ENCODE assay signal across 11 mouse cellular contexts in the genomic region with DNA sequence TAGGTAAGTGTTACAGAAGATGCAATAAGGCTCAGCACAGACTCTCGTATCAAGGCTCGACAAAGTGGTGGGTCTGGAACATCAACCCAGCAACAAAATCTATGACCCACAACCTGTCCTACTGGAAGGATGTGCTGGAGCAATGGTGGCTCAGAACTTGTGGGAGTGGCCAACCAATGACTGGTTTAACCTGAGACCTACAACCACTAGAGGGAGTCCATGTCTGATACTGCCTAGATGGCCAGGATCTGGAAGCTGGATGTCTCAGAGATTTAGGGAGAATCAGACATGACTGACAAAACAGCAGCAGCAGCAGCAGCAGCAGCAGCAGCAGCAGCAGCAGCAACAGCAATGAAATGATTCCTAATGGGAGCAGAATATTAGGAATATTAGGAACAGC. TPM values are rescaled to one million over a fixed set of nuclear protein-coding genes. Genes with fewer than 3 reads are reported as not detected.
DNase-seq lines count a peak whose midpoint lies in the region; ATAC-seq and TF ChIP-seq lines count a peak whose summit lies in the region.
"Had no signal": no experiment of that assay in that cellular context is flagged by ENCODE, and none has a peak within 500 bp of the region (broad histone marks: within the 10 kb centered on the region; RNA-seq: fewer than 3 reads in every experiment).

No protein-coding gene starts in this region.

- TF ChIP-seq CTCF in liver, embryonic 14.5 days (IDR thresholded peaks at IDR 0.05; ENCODE audit: low read depth): peak; percentile 56

- peak; percentile 19 for DNase-seq in forebrain, embryonic 14.5 days (ENCODE audit: low spot score)
- DNase-seq in liver, embryonic 14.5 days (ENCODE audit: low read depth in 3 of 3, low spot score in 3 of 3): no peak
- DNase-seq in liver: no peak
- DNase-seq in brain, adult 2 months (ENCODE audit: low read depth, low spot score): peak; percentile 26
- DNase-seq in skeletal muscle tissue, adult 2 months (ENCODE audit: low read depth, low spot score): peak; percentile 9
- DNase-seq in right cerebral cortex, postnatal 36 days (ENCODE audit: low spot score in 2 of 2): no peak
- no peak for DNase-seq in urinary bladder, postnatal 4 days (ENCODE audit: low spot score in 2 of 2)

- no peak overlapping the region for H3K4me3 ChIP-seq in forebrain, embryonic 14.5 days (ENCODE audit: low read depth, low read length)
- H3K4me3 ChIP-seq in forebrain, embryonic 15.5 days: no peak overlapping the region
- no peak overlapping the region for H3K4me3 ChIP-seq in liver, embryonic 14.5 days (ENCODE audit: insufficient read depth in 1 of 2, low read depth in 2 of 2, low read length in 2 of 2)
- H3K4me3 ChIP-seq: embryonic facial prominence, embryonic 15.5 days; midbrain, embryonic 13.5 days had no signal

- no peak for ATAC-seq in forebrain, embryonic 14.5 days
- no peak for ATAC-seq in forebrain, embryonic 15.5 days (replicated peaks)
- ATAC-seq in liver, embryonic 14.5 days (ENCODE audit: insufficient read depth): no peak
- ATAC-seq: midbrain, embryonic 13.5 days had no signal

- H3K4me1 ChIP-seq in forebrain, embryonic 14.5 days (ENCODE audit: control insufficient read depth, insufficient read depth, low read length): 0 out of 2 replicates have a peak, but pooled peaks cover 2% of the 10 kb centered on the region
- H3K4me1 ChIP-seq in forebrain, embryonic 15.5 days: no peaks in the 10 kb centered on the region
- H3K4me1 ChIP-seq in liver, embryonic 14.5 days (replicated peaks; ENCODE audit: control insufficient read depth in 2 of 2, insufficient read depth in 2 of 2, low read length in 1 of 2): no peaks in the 10 kb centered on the region
- H3K4me1 ChIP-seq: embryonic facial prominence, embryonic 15.5 days; midbrain, embryonic 13.5 days had no signal

- H3K27me3 ChIP-seq in forebrain, embryonic 14.5 days (replicated peaks; ENCODE audit: control insufficient read depth, insufficient read depth, low read length): no peaks in the 10 kb centered on the region
- no peaks in the 10 kb centered on the region for H3K27me3 ChIP-seq in forebrain, embryonic 15.5 days
- H3K27me3 ChIP-seq in liver, embryonic 14.5 days (ENCODE audit: control insufficient read depth, insufficient read depth, low read length): no peaks in the 10 kb centered on the region
- H3K27me3 ChIP-seq: midbrain, embryonic 13.5 days had no signal

- WGBS in forebrain, embryonic 14.5 days: 88% methylated on average over 2 of the region's 2 CpGs
- whole genome bisulfite sequencing in forebrain, embryonic 15.5 days: 88% methylated on average over 2 of the region's 2 CpGs
- 43% methylated on average over 2 of the region's 2 CpGs for WGBS in liver, embryonic 14.5 days (ENCODE audit: insufficient replicate concordance)

- H3K4me2 ChIP-seq in forebrain, embryonic 14.5 days (ENCODE audit: low read length): no peak overlapping the region
- H3K4me2 ChIP-seq in forebrain, embryonic 15.5 days (replicated peaks): no peak overlapping the region
- no peak overlapping the region for H3K4me2 ChIP-seq in liver, embryonic 14.5 days (ENCODE audit: low read depth)
- H3K4me2 ChIP-seq: embryonic facial prominence, embryonic 15.5 days; midbrain, embryonic 13.5 days had no signal

- no peak overlapping the region for H3K27ac ChIP-seq in forebrain, embryonic 14.5 days (ENCODE audit: low read depth, low read length)
- H3K27ac ChIP-seq in forebrain, embryonic 15.5 days (replicated peaks): no peak overlapping the region
- H3K27ac ChIP-seq in liver, embryonic 14.5 days: no peak overlapping the region
- H3K27ac ChIP-seq: embryonic facial prominence, embryonic 15.5 days; midbrain, embryonic 13.5 days had no signal

- no peak for TF ChIP-seq EP300 in liver, embryonic 14.5 days (IDR thresholded peaks at IDR 0.05; ENCODE audit: low read depth)

- H3K9me3 ChIP-seq in forebrain, embryonic 14.5 days (replicated peaks; ENCODE audit: control insufficient read depth, low read length): no peaks in the 10 kb centered on the region
- H3K9me3 ChIP-seq in forebrain, embryonic 15.5 days: no peaks in the 10 kb centered on the region
- no peaks in the 10 kb centered on the region for H3K9me3 ChIP-seq in liver, embryonic 14.5 days (ENCODE audit: control insufficient read depth, low read length)
- H3K9me3 ChIP-seq: embryonic facial prominence, embryonic 15.5 days; midbrain, embryonic 13.5 days had no signal

- H3K36me3 ChIP-seq in forebrain, embryonic 14.5 days (ENCODE audit: control insufficient read depth, insufficient read depth, low read length): no peaks in the 10 kb centered on the region
- no peaks in the 10 kb centered on the region for H3K36me3 ChIP-seq in forebrain, embryonic 15.5 days
- no peaks in the 10 kb centered on the region for H3K36me3 ChIP-seq in liver, embryonic 14.5 days (replicated peaks; ENCODE audit: control insufficient read depth, insufficient read depth, low read depth)
- H3K36me3 ChIP-seq: embryonic facial prominence, embryonic 15.5 days; midbrain, embryonic 13.5 days had no signal

- no peak overlapping the region for H3K9ac ChIP-seq in forebrain, embryonic 14.5 days (ENCODE audit: low read length)
- H3K9ac ChIP-seq in forebrain, embryonic 15.5 days (replicated peaks): no peak overlapping the region
- no peak overlapping the region for H3K9ac ChIP-seq in liver, embryonic 14.5 days (replicated peaks)
- H3K9ac ChIP-seq: embryonic facial prominence, embryonic 15.5 days; midbrain, embryonic 13.5 days had no signal

RNA-seq across cellular contexts. Expression of gene S100a8, which starts 4.6 kb away (rescaled TPM):
- 1.5 and 3.3 TPM in 2 replicates for polyA plus RNA-seq in forebrain, embryonic 14.5 days (2014; fragmentation: Nextera tagmentation; extraction: Ambion mirVana)
- polyA plus RNA-seq in forebrain, embryonic 15.5 days (2015; fragmentation: Nextera tagmentation; extraction: Ambion mirVana): 2.8 and 6.1 TPM in 2 replicates
- 203 and 418 TPM in 2 replicates for polyA plus RNA-seq in liver, embryonic 14.5 days (2012; rRNA removed)
- 838 and 1,223 TPM in 2 replicates for polyA plus RNA-seq in liver, embryonic 14.5 days (2014; fragmentation: Nextera tagmentation; extraction: Ambion mirVana)

RNA-seq across cellular contexts. Expression of gene S100a7a, which starts 10.4 kb away (rescaled TPM):
- polyA plus RNA-seq in forebrain, embryonic 14.5 days (2014; fragmentation: Nextera tagmentation; extraction: Ambion mirVana): not detected in 2 replicates
- not detected in 2 replicates for polyA plus RNA-seq in forebrain, embryonic 15.5 days (2015; fragmentation: Nextera tagmentation; extraction: Ambion mirVana)
- polyA plus RNA-seq in liver, embryonic 14.5 days (2012; rRNA removed): not detected in 2 replicates
- polyA plus RNA-seq in liver, embryonic 14.5 days (2014; fragmentation: Nextera tagmentation; extraction: Ambion mirVana): not detected in 2 replicates
- polyA plus RNA-seq: heart, embryonic 14.5 days; midbrain, embryonic 13.5 days had no signal

RNA-seq across cellular contexts. Expression of gene S100a9, which starts 31.3 kb away (rescaled TPM):
- polyA plus RNA-seq in forebrain, embryonic 14.5 days (2014; fragmentation: Nextera tagmentation; extraction: Ambion mirVana): 2.0 and 3.1 TPM in 2 replicates
- polyA plus RNA-seq in forebrain, embryonic 15.5 days (2015; fragmentation: Nextera tagmentation; extraction: Ambion mirVana): 2.1 and 2.2 TPM in 2 replicates
- polyA plus RNA-seq in liver, embryonic 14.5 days (2012; rRNA removed): 292 and 431 TPM in 2 replicates
- 583 and 836 TPM in 2 replicates for polyA plus RNA-seq in liver, embryonic 14.5 days (2014; fragmentation: Nextera tagmentation; extraction: Ambion mirVana)

RNA-seq across cellular contexts. Expression of gene S100a6, which starts 51.5 kb away (rescaled TPM):
- polyA plus RNA-seq in forebrain, embryonic 14.5 days (2014; fragmentation: Nextera tagmentation; extraction: Ambion mirVana): 19.6 and 22.8 TPM in 2 replicates
- polyA plus RNA-seq in forebrain, embryonic 15.5 days (2015; fragmentation: Nextera tagmentation; extraction: Ambion mirVana): 12.8 and 18.5 TPM in 2 replicates
- 3.4 and 5.4 TPM in 2 replicates for polyA plus RNA-seq in liver, embryonic 14.5 days (2012; rRNA removed)
- polyA plus RNA-seq in liver, embryonic 14.5 days (2014; fragmentation: Nextera tagmentation; extraction: Ambion mirVana): 7.2 and 13.6 TPM in 2 replicates

RNA-seq across cellular contexts. Expression of gene S100a5, which starts 55.9 kb away (rescaled TPM):
- polyA plus RNA-seq in forebrain, embryonic 14.5 days (2014; fragmentation: Nextera tagmentation; extraction: Ambion mirVana): not detected in 2 replicates
- not detected in 2 replicates for polyA plus RNA-seq in forebrain, embryonic 15.5 days (2015; fragmentation: Nextera tagmentation; extraction: Ambion mirVana)
- not detected in 2 replicates for polyA plus RNA-seq in liver, embryonic 14.5 days (2012; rRNA removed)
- not detected in 2 replicates for polyA plus RNA-seq in liver, embryonic 14.5 days (2014; fragmentation: Nextera tagmentation; extraction: Ambion mirVana)
- polyA plus RNA-seq: heart, embryonic 14.5 days; midbrain, embryonic 13.5 days had no signal

Comparison
In these comparisons a context has a peak if more than half of its experiments do, and no peak if none do; other contexts are left out.
1. DNase-seq: peak in forebrain, embryonic 14.5 days (single experiment), brain, adult 2 months (single experiment) and skeletal muscle tissue, adult 2 months (single experiment); none in liver, embryonic 14.5 days (0 of 3), liver (single experiment), right cerebral cortex, postnatal 36 days (0 of 2) and urinary bladder, postnatal 4 days (0 of 2).
2. RNA of gene S100a8, which starts 4.6 kb away (polyA plus RNA-seq): 203 to 1,223 TPM in liver, embryonic 14.5 days; 1.5 to 3.3 TPM in forebrain, embryonic 14.5 days and 2.8 to 6.1 TPM in forebrain, embryonic 15.5 days; every median in the first group is over 10 times any median in the second.
3. RNA of gene S100a9, which starts 31.3 kb away (polyA plus RNA-seq): 292 to 836 TPM in liver, embryonic 14.5 days; 2.1 to 2.2 TPM in forebrain, embryonic 15.5 days and 2.0 to 3.1 TPM in forebrain, embryonic 14.5 days; every median in the first group is over 10 times any median in the second.